Mouse (Mus musculus) embryo, embryonic 11.5 days (tissue): ENCODE measurements around the gene Polr1a.

Experiments used
- DNase-seq: peaks from one replicate; pipeline ENCODE4 v3.0.0-alpha.2; 2012; ENCODE audit warnings: low read depth, low spot score

Polr1a gene

DNA sequence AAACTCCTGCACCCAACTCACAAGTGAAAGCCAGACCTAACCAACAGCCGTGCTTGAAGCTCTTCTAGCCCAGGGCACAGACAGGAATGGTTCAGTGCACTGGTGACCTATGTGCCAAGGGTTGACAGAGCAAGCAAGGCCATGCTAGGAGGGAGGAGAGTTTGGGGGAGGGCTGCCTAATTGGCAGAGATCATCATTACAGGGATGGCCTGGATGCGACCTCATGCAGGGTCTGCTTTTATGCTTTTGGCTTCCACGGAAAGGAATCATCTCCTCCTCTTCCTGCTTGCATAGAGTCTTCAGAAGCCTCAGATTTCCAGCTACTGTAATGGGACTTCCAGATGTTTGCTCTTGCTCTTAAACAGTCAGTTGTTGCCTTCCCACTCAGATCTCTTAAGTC lies 40.9 kb downstream of the Polr1a start:
- no peak for DNase-seq

DNA sequence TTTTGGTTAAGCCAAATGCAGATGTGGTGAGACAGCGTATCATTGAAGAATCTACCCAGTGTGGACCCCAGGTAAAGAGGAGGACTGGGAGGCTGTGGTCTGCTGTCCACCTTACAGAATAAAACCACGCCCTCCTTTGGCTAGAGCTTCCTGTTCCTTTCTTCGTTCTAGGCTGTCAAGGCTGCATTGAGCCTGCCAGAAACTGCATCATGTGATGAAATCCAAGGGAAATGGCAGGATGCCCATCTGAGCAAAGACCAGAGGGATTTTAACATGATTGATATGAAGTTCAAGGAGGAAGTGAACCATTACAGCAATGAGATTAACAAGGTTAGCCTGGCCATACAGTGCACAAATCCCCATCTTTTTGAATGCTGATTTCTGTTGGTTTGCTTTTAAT lies 41.7 kb downstream of the Polr1a start:
- no peak for DNase-seq

DNA sequence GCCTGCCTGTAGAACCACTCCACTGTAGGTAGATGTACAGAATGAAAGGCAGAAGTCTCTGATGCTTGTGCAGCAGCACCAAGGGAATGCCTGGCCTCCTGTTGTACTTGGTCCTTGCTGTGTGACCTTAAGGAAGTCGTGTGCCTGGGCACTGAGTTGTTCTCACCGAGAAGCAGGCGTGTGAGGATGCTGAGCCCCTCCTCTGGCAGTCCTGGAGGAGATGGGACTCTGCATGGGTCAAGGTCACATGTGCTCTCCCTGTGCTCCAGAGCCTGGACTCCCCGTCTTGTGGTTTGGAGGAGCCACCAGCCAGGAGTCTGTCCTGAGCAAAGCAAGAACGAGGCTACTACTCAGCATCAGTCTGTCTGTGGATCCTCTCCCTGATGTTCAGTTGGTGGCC lies 42.3 kb downstream of the Polr1a start:
- no peak for DNase-seq

DNA sequence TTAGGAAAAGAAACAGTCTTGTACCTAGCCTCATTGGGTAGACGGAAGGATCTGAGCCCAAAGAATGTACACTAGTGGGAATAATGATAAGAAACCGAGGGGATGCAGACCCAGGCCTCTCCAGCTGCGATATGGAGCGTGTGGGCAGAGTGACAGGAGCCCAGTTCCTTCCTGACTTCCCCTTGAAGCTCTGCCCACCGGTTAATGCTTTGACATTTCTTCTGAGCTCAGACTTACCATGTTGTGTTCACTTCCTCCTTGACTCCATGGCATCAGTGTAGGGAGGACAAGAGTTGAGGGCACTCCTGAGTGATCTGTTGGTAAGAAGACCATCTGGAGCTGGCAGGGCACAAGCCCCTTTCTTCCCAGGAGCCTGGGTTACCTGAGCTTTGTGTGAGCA lies 53.3 kb downstream of the Polr1a start:
- no peak for DNase-seq

DNA sequence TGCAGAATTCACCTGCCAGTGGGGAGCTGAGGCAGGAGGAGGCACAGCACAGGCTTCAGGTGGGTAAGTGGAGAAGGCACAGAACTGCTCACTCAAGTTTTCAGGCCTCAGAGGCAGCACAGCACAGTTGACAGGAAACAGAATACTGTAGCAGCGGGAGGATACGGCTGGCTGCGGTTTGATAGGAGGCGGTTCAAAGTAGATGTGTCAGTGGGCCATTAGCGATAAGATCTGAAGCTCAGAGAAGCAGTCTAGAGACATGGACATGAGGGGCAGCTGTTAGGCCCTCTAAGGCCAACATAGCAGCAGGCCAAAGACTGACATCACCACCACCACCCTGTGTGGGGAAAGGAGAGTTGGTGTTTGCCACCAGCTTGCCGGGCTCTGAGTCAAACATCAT lies 53.9 kb downstream of the Polr1a start:
- no peak for DNase-seq

DNA sequence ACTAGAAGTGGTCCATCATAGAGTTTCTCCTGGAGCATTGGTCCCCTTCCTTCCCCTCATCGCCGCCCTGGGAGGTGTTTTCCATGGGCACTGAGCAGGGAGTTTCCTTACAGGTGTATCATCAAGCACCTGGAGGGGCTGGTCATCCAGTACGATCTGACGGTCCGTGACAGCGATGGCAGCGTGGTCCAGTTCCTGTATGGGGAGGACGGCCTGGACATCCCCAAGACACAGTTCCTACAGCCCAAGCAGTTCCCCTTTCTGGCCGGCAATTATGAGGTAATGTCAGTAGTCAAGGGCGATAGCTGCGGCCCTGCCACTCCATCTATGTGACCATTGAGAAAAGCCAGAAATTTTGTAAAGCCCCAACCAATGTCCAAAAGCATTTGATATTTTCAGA lies 54.7 kb downstream of the Polr1a start:
- no peak for DNase-seq

DNA sequence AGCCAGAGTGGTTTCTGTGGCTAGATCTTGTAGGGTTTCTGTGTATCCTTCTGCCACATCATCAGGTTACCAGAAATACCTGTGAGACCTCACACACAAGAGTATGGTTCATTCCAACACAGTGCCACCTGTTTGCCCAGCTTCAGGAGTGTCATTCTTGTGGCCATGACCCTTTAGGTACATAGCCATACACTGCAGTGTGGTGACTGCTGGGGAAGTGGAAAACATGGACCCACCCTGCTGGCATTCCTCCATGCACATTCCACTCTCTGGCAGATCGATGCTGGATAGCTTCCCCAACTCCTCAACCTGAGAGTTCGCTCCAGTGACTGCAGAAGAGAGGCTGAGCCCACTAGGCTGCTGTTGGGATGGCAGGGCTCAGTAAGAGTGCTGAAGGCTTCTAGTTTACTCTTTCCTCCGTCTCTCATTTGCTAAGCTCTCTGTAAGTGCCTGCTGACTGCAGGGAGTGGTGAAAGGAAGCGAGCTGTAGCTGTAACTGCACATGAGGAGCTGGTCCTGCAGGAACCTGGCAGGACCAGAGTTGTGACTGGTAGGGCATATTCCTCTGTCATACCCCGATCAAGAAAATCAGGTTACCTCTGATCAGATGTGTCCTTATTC lies 57.9 kb downstream of the Polr1a start:
- DNase-seq: no peak

DNA sequence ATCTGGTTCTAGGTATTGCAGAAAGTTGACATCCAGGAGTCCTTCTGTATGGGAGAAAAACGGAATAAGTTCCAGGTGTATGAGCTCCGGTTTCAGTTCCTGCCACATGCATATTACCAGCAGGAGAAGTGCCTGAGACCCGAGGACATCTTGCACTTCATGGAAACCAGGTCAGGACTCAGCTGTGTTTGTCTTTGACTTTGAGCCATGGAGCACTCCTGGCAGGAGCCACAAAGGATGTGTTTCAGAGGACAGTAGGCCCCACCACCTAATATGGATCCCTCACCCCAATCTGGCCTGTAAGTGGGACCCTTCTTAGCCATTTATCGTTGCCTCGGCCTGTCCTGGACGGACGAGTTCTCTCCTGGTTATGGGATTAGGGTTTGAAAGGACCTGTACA lies 59.0 kb downstream of the Polr1a start:
- no peak for DNase-seq

DNA sequence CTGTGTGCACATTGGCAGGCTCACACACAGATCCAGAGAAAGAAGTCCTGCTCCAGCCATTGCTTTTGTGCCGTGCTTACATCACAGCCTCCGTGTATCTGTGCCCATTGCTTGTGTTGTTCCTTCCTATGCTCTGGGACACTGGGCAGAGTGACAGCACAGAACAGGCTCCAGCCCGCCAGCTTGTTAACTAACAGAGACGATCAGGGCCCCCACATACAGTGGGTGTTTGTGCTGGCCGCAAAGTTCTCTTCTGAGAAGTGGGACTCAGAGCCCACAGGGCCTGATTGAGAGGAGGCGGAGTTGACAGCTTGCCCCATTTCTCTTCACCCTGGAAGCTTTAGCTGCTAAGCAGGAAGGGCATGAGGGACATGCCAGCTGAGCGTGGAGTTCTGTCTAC lies 60.6 kb downstream of the Polr1a start:
- DNase-seq: no peak

DNA sequence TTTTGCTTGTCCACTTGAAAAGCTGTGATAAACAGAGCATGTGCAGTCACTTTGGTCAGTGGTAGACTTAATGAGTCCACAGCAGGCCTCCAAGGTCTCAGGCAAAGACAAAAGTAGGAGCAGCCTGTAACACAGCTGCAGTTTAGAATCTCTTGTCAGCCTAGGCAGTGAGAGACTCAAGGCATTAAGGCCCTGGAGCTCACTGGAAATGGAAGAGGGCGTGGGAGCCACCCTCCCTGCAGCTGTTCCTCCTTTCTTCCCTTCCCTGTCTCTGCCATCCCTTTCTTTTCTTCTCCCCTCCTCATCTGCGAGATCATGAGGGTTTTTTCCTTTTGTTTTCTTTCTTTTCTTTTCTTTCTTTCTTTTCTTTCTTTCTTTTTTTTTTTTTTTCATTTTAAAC lies 61.3 kb downstream of the Polr1a start:
- no peak for DNase-seq

DNA sequence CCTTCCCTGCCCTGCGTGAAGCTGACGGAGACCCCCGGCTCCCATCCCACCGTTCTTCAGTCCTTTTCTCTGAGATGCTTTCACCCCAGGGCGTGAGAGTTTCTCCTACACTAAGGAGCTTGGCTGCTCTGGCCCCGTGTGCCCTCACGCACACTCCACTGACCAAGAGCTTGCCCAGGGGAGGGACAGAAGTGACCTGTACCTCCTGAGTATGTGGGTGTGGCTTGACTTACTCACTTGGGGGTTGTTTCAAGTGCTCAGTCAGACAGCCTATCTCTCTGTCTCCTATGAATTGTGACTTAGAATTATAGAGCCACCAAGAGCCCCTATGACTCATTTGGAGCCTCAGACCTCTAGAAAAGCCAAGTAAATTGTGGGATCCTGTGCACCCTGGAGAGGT lies 67.7 kb downstream of the Polr1a start:
- no peak for DNase-seq

DNA sequence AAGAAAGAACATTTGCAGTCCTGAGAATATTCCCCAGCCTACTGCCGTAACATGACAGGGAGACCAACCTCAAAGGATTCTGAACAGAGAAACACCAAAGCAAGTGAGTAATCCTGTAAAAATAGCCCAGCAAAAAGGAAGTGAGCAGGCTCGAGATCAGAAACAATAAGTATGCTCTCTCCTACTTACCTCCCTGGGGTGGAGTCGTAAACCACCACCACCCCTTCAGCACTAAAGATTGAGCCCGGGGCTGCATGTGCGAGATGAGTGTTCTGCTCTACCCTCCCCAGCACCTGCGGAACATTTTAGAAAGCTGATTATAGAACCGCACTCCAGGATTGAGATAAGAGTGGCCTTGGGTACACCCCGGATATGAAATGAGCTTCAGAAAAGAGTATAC lies 71.3 kb downstream of the Polr1a start:
- DNase-seq: no peak

DNA sequence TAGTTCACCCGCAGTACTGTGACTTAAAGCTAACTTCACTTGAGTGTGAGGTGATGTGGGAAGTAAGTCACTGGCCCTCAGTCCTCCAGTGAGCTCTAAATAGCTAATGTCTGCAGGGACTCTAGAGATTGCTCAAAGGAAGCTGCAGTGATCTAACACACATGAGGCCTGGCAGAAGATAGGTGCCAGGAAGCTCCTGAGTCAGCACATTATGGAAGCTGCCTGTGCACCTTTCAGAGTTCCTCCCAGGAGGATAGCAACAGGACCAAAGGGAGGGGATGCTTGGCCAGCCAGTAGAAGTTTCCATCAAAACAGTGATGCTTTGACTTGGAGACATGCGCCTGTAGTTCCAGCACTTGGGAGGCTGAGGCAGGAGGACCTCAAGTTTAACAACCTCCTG lies 71.7 kb downstream of the Polr1a start:
- DNase-seq: no peak

DNA sequence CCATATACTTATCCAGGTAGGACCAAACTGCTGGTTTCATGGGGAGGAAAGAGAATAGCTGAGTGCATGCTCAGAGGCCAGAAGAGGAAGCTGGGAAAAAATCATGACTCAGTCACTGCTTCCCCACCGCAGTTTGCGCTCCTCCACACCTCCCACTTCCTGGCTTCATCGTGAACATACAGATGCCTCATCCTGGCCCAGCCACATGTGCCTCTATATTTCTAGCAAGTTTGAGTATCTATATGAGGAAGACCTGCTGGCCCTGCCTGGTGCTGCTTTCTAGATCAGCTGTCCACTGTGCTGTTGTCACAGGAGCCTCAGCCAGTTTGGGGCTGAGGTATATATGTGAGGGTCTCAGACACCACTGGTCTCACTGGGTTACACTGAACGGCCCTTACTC lies 72.6 kb downstream of the Polr1a start:
- DNase-seq: no peak

DNA sequence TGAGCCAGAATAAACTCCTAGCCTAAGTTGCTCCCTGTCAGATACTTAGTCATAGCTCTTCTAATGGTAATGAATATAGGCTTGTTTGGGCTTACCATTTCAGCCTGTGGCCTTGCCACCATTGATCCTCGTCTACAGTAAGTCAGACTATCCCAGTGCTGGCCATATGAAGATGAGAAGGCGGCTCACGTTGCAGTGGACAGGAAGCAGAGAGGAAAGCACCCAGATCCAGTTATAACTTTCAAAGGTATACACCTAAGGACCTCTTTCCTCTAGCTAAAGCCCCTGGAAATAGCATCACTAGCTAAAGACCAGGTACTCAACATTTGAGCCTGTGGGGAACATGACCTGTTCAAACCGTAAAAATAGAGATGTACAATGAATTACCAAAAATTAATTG lies 77.1 kb downstream of the Polr1a start:
- DNase-seq: no peak

DNA sequence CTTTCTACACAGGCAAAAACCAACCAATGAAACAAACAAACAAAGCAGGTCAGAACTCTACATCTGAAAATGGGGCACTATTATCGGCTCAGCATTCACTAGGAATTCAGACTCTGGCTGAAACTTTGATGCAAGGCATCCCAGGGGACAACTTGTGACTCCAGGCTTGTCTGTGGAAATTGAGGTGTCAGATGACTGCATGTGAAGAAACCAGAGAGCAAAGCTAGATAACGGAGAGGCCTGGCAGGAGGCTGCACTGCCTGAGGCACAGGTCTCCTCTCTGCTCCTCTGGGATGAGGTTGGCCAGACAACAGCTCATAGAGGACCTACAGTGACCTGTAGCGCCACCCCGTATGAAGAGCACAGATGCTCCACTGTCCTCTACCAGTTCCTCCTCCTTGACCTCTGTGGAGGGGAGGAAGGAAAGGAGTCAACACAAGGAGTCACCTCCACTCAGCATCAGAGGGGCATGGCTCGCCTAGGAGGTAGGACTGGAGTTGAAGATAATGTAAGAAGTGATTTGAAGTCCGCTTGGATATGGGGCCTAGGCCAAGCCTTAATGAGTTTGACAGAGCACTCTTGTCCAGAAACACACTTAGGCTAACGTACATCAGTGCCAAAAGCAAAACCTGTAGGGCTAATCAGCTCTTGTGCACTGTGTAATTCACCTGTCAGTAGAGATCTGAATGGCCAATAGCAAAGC lies 78.8 kb downstream of the Polr1a start:
- no peak for DNase-seq

DNA sequence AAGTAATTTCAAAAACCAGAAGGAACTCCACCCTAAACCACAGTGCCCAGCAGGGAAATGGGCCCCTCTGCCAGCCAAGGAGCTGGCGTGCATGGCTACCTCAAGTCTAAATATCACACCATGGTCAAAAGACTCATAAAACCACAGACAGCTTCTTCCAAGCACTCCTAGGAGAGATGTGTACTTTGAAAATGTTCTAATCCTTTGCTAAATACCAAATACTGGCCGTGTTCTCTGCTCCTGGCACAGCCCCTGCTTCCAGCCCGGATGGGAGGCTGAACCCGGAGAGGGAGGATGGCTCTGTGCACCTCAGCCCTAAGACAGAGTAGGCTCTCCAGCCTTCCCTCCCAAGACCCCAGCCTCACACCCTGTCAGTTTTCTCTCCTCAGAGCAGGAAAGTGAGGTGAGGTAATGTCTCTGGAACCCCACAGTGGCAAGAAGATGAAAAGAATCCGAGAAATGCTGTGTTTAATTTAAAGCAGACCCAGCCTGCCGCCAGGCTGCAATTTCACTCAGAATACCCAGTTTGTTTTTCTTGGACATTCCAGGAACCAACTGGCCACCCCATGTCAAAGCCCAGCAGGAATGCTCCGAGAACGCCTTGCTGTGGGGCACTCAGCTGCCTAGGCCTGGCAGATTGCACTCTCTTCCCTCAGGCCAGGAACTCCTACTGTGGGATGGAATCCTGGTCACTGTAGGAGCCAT lies 80.9 kb downstream of the Polr1a start:
- peak; percentile 56 for DNase-seq

DNA sequence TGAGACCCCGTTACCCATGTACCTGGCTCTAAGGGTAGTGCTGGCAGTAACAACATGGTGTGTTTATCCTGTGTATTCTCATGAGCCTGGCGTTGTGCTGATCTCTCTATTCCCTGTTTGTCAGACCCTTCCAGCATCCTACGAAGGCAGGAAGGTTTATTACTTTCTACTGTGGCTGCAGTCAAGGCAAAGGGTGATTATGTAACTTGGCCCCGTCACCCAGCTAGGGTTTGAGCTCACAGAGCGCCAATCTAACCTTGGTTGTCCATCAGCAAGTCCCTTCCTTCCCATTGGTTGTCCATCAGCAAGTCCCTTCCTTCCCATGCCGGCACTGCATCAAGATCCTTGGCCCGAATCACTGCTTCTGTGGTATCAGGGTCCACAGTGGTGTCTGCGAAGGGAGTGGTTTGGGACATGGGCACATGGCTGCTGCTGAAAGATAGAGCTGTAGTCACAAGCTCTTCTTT lies 81.6 kb downstream of the Polr1a start:
- no peak for DNase-seq

DNA sequence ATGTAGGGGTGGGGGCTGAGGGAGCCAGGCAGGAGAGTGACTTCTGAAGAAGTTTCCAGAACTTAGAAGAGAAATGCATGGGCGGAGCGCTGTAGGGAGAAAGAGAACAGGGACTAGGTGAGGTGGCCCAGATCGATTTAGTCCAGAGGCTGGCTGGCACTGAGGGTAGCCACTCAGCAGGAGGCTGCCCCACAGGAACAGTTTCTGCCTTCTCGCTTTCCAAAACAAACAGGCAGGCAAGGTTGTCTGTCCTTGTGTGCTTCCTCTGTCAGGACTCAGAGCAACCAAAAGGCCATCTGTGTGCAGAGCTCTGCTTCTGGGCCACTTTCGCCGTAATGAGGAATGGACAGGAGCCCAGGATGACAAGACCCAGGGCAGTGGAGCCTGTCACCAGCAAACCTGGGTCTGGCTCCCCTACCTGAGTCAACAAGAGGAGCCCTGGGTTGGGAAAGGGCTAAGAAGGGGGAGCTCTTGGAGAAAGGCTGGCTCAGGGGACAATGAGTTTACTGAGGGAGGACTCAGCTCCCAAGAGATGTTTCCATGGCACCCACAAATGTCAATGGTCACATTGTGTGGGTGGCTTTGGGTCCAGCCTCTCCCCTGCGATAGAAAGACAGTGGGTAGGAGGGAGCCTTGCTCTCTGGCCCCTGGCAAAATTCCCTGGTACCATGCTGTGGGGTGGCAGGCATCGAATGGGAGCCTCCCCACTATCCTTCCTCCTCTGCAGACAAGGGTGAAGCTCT lies 82.5 kb downstream of the Polr1a start:
- DNase-seq: no peak

DNA sequence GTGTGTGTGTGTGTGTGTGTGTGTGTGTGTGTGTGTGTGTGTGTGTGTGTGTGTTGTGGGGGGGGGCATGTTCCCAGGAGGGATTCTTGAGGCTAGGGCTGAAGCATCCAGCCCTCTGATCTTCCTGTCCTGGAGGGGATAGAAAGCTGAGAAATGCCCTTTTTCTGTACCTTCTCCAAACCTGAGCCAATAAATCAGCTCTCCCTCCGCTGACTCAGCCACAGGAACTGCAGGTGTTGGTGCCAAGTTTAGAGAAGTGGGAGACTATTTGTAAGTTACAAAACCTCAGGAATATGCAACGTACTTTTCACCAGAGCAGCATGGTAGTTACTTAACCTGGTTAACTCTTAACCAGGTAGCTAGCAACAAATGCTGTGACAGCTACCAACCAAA lies 83.1 kb downstream of the Polr1a start:
- no peak for DNase-seq

DNA sequence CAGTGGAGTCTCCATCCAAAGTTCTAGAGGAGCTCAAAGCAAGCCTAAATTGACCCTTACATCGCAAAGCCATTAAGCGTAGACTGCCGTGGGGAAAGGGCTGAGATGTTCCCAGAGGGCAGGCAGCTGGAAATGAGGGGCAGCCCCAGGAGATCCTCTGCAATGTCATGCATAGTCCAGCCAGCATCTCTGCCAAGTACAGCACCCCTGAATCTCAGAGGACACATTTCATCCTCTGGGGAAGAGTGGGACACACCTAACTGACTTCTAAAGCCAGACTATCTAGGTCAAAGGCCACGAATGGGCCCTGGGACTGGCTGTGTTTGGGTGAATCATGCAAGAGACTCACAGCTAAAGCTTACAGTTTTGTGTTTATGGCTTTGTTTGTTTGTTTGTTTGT lies 85.2 kb downstream of the Polr1a start:
- DNase-seq: no peak

DNA sequence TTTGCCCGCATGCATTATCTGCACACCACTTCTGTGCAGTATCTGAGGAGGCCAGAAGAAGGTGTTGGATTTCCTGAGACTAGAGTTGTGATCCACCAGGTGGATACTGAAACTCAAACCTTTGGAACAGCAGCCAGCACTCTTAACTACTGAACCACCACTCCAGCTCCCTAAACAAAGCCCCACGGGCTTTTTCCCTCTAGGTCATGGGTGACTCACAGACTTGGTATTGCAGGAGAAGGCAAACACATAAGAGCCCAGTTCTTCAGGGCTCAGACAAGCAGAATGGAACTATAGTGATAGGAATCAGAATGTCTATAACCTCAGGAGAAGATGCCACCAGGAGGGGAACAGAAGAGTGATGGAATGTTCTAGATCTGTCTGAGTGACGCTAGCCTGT lies 86.2 kb downstream of the Polr1a start:
- DNase-seq: no peak
